Mouse (Mus musculus): Measurements from ENCODE around the gene Fam186a.
A peak's percentile ranks its signal among the peaks of the same experiment; 100 is the strongest.
"Not testable (repeated sequence)": the region's sequence is repeated elsewhere in the genome, so short reads cannot be mapped to it uniquely, and the experiment has no call there.

The Fam186a gene

DNA sequence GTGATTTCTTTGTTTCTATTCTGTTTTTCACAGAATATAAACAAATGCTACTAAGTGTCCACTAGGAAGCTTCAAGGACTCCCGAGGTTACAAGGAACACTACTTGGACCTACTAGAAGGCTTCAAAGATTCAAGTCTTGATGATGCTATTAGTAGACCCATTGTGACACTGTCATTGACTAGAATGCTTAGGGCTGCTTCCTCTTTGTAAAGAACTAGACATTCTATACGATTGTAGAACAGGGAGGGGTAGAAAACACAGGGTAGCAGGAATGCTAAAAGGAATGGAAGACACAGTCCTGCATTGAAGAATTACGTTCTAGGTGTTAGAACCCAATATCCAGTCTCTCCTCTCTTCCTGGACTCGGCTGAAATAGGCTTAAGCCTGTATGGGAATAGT lies at the start of gene Fam186a:
Gene Fam186a, minus strand, starts transcription at position 101 of the 400 bp plus-strand sequence.
- DNase-seq (ENCODE audit: low read depth, low spot score): no peak
- no peaks in the 10 kb centered on the region for H3K27me3 ChIP-seq (ENCODE audit: control insufficient read depth, insufficient read depth, low read length, poor library complexity, severe bottlenecking)
- no peaks in the 10 kb centered on the region for H3K36me3 ChIP-seq (ENCODE audit: control insufficient read depth, insufficient read depth, low read length, poor library complexity, severe bottlenecking)

DNA sequence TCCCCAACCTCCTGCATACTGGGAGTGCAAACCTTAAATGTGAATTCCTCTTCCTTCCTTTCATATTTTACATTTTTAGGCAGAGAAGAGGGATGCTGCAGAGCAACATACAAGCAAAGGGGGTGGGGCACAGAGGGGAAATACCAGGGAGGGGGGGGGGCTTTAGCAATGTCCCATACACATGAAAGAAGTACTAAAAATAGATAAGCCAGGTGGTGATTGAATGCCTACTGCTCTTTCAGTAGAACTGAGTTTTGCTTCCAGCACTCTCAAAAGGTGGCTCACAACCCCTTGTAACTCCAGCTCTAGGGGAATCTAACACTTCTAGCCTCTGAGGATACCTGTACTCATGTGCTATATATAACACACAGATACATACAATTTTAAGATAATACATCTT lies 39.3 kb upstream of the Fam186a start:
- no peaks in the 10 kb centered on the region for H3K27me3 ChIP-seq (ENCODE audit: control insufficient read depth, insufficient read depth, low read length, poor library complexity, severe bottlenecking)
- DNase-seq (ENCODE audit: low read depth, low spot score): no peak
- H3K36me3 ChIP-seq (ENCODE audit: control insufficient read depth, insufficient read depth, low read length, poor library complexity, severe bottlenecking): peaks cover 18% of the 10 kb centered on the region

DNA sequence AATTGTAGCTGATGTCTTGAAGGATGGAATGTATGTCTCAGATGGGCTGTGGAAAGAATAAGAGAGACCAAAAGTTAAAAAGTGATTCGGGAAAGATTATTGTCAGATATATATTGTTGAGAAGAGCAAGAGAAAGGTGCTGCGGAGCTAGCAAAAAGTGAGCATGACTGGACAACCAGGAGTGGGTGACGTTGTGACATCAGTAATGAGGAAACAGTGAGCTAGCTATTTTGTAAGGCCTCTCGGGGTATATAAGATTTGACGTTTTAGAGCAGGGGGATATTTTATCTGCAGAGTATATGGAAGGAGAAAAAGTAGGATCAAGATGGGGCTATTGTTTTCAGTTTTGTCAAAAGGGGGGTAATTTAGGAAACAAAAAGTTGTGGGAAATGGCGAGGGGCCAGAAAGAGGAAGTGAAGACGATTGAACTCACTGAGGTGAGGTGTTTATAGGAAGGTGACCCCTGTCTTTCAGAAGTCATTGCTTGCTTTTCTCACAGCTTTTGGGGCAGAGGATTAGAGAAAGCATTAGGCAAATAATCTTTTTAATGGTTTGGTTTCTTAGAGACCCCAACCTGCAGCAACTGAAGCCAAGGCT lies 37.9 kb upstream of the Fam186a start:
- H3K36me3 ChIP-seq (ENCODE audit: control insufficient read depth, insufficient read depth, low read length, poor library complexity, severe bottlenecking): peaks cover 17% of the 10 kb centered on the region; the same call in 1 of the 2 replicates
- H3K27me3 ChIP-seq (ENCODE audit: control insufficient read depth, insufficient read depth, low read length, poor library complexity, severe bottlenecking): no peaks in the 10 kb centered on the region
- peak; percentile 49 for DNase-seq (ENCODE audit: low read depth, low spot score)

DNA sequence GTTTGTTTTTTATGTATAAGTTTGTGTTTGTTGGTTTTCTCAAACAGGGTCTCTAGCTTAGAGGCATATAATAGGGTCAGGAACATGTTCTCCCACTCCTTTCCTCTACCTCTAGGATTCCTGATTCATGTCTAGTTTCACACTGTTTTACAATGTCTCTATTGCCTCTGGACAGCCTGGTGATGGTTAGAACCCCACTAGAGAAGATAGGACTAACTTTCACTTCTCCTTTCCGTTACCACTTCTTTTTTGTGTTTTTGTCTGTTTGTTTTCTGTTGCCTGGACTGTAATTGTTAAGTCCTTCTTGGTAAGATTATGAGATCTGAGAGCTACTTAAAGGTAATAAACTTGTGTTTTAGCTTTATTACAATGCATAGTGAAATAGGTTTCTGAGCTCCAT lies 32.5 kb upstream of the Fam186a start:
- Histone ChIP-seq H3K36me3 (ENCODE audit: control insufficient read depth, insufficient read depth, low read length, poor library complexity, severe bottlenecking) (peaks cover 14% of the 10 kb centered on the region; the same call in 1 of the 2 replicates), H3K27me3 (ENCODE audit: control insufficient read depth, insufficient read depth, low read length, poor library complexity, severe bottlenecking) (no peaks in the 10 kb centered on the region)
- DNase-seq (ENCODE audit: low read depth, low spot score): peak; percentile 70

DNA sequence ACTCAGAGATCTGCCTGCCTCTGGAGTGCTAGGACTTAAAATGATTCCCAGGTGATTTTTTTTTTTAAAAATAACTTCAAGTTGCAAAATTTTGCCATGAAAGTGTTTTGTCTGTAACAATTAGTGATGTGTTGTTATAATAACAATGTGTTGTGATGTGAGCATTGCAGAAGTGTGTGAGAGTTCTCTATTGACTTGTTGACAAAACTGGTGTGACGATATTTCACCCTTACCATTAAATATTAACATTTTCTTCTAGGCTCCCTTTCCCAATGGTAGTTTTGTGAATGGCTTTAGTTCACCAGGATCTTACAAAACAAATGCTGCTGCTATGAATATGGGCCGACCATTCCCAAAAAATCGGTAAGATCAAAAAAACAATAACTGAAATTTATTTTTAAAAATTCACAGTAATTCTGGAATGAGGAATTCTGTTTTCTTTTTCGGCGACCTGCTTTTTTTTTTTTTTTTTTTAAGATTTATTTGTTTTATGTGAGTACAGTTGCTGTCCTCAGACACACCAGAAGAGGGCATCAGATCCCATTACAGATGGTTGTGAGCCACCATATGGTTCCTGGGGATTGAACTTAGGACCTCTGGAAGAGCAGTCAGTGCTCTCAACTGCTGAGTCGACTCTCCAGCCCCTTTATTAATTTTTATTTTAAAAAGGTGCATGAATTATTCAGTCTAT lies 30.4 kb upstream of the Fam186a start:
- DNase-seq (ENCODE audit: low read depth, low spot score): no peak
- Histone ChIP-seq H3K36me3 (ENCODE audit: control insufficient read depth, insufficient read depth, low read length, poor library complexity, severe bottlenecking) (peaks cover 9% of the 10 kb centered on the region; the same call in 1 of the 2 replicates), H3K27me3 (ENCODE audit: control insufficient read depth, insufficient read depth, low read length, poor library complexity, severe bottlenecking) (no peaks in the 10 kb centered on the region)

DNA sequence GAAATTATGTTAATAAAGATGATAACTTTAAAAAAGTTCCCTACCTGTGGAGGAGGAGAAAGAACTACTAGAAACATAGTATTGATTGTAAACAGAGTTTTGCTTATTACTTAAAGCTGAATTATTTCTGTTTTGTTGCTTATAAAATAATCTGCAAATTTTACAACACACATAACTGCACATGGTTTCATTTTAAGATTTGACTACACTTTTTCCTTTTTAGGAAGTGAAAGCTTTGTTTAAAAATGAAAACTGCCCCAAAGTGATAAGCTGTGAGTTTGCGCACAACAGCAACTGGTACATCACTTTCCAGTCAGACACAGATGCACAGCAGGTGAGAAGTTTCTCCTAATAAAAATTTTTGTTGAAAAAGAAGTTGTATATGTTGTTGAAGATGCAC lies 26.2 kb upstream of the Fam186a start:
- peaks cover 5% of the 10 kb centered on the region for H3K36me3 ChIP-seq (ENCODE audit: control insufficient read depth, insufficient read depth, low read length, poor library complexity, severe bottlenecking)
- no peaks in the 10 kb centered on the region for H3K27me3 ChIP-seq (ENCODE audit: control insufficient read depth, insufficient read depth, low read length, poor library complexity, severe bottlenecking)
- DNase-seq (ENCODE audit: low read depth, low spot score): no peak

- no peak for DNase-seq (ENCODE audit: low read depth, low spot score)
- H3K36me3 ChIP-seq (ENCODE audit: control insufficient read depth, insufficient read depth, low read length, poor library complexity, severe bottlenecking): no peaks in the 10 kb centered on the region
- no peaks in the 10 kb centered on the region for H3K27me3 ChIP-seq (ENCODE audit: control insufficient read depth, insufficient read depth, low read length, poor library complexity, severe bottlenecking)
These were observed 12.9 kb upstream of the Fam186a start for GRCm38 (mm10) chr15:99979715-99980114.

DNA sequence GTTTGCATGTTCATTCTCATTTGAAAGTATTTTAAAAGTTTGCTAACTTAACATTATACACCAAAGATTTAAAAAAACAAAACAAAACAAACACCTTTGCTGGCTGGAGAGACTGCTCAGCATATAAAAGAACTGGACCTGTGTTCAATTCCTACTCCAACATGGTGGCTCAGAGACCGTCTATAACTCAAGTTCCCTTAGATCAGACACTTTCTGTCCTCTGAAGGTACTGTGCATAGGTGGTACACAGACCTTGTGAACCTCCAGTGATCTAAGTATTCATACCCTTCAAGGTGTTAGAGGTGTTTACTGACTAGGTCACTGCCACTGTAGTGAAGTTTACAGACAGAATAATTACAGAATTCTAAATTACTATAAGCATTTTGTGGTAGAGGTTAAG lies 12.4 kb upstream of the Fam186a start:
- H3K36me3 ChIP-seq (ENCODE audit: control insufficient read depth, insufficient read depth, low read length, poor library complexity, severe bottlenecking): no peaks in the 10 kb centered on the region
- H3K27me3 ChIP-seq (ENCODE audit: control insufficient read depth, insufficient read depth, low read length, poor library complexity, severe bottlenecking): no peaks in the 10 kb centered on the region
- no peak for DNase-seq (ENCODE audit: low read depth, low spot score)

- not testable (repeated sequence) for H3K27me3 ChIP-seq (ENCODE audit: control insufficient read depth, insufficient read depth, low read length, poor library complexity, severe bottlenecking); DNase-seq (ENCODE audit: low read depth, low spot score); H3K36me3 ChIP-seq (ENCODE audit: control insufficient read depth, insufficient read depth, low read length, poor library complexity, severe bottlenecking)
These were observed 9.3 kb upstream of the Fam186a start for GRCm38 (mm10) chr15:99976121-99976520.

GRCm38 (mm10) chr15:99974476-99975220 lies 7.8 kb upstream of the Fam186a start:
- no peak for DNase-seq (ENCODE audit: low read depth, low spot score)
- H3K27me3 ChIP-seq (ENCODE audit: control insufficient read depth, insufficient read depth, low read length, poor library complexity, severe bottlenecking): no peaks in the 10 kb centered on the region
- H3K36me3 ChIP-seq (ENCODE audit: control insufficient read depth, insufficient read depth, low read length, poor library complexity, severe bottlenecking): no peaks in the 10 kb centered on the region

DNA sequence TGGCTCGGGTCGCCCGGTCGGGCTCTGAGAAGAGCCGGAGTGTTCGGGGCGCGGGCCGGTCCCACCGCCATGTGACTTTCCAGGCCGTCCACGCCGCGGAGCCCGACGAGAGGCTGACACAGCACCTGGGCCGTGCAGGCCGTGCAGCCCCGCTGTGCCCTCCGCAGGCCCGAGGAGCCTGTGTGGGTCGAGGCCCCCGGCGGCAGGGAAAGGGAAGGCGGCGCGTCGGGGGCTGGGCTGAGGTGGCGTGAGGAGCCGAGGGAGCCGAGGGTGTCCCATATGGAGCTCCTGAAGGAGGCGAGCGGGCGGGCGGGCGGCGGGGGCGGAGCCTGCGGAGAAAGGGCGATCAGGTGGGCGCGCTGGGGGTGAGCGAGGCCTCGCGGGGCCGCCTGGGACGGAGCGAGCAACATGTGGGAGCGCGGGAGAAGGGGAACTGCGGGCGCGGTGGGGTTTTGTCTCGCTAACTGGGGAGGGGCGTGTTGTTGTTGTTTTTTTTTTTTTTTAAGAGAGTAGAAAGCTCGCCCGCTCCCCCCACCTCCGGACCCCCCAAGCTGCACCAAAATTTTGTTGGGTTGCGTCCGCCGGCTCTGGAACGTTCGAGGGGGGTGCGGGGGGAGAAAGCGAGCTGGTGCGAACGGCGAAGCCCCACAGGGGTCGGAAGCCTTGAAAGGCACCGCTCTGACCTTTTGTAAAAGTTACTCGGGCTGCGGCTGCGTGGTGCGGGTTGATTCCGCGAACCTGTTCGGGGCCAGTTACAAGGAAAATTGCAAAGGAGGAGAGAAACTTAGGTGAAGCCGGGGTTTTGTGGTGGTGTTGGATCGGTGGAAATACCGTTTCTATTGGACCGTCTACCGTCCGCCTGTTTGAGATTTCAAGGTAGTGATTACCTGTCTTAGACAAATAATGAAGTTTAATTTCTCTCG lies 6.4 kb upstream of the Fam186a start:
- peak; percentile 31 for DNase-seq (ENCODE audit: low read depth, low spot score)
- H3K36me3 ChIP-seq (ENCODE audit: control insufficient read depth, insufficient read depth, low read length, poor library complexity, severe bottlenecking): no peaks in the 10 kb centered on the region
- no peaks in the 10 kb centered on the region for H3K27me3 ChIP-seq (ENCODE audit: control insufficient read depth, insufficient read depth, low read length, poor library complexity, severe bottlenecking)

DNA sequence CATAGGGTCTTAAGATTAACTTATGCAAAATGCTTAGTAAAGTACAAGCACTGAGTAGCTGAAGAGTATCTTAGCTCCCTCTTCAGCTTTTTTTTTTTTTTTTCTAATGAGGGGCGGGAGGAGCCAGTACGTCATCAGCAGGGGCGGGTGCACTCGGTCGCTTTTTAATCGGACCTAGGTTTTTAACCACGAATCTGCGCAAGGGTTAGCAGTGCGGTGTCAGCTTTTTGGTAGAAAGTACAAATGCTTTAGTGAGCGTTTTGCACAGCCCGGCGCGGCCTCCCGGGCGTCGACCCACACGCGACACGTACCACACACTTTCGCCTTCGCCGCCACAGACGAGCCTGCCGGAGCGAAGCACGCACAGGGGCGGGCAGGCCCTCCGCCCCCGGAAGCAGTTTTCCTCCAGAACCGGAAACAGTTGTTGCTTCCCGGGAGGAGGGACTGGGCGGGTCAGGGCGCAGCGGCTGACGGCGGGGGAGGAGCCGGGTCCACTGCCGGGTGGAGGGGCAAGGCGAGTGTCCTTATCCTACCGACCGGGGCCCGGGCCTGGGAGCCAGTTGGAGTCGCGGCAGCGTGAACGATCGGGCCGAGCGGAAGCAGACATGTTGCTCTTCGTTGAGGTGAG lies 5.6 kb upstream of the Fam186a start:
- no peaks in the 10 kb centered on the region for H3K36me3 ChIP-seq (ENCODE audit: control insufficient read depth, insufficient read depth, low read length, poor library complexity, severe bottlenecking)
- peak; percentile 94 for DNase-seq (ENCODE audit: low read depth, low spot score)

DNA sequence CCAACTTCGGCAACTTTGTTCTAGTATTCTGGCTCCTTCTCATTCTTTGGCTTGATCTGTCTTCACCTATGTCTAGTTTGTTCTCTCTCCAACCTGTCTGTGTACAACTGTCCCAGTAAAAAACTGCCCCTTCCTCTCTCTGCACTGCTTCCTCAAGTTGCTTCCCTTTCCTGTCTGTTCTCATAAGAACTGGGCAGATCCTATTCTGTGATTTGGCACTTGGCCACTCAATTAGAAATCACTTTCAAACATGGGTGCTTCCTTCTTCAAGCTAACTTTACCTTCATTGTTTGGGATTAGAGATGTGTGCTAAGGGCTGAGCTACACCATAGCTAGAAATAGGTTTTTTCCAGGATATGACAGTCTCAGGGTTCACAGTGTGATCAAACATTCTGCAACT lies 3.7 kb upstream of the Fam186a start:
- DNase-seq (ENCODE audit: low read depth, low spot score): no peak
- Histone ChIP-seq H3K36me3 (ENCODE audit: control insufficient read depth, insufficient read depth, low read length, poor library complexity, severe bottlenecking) (no peaks in the 10 kb centered on the region), H3K27me3 (ENCODE audit: control insufficient read depth, insufficient read depth, low read length, poor library complexity, severe bottlenecking) (no peaks in the 10 kb centered on the region)

More for the DNA sequence above, 5.6 kb upstream of the Fam186a start:
- H3K27me3 ChIP-seq (ENCODE audit: control insufficient read depth, insufficient read depth, low read length, poor library complexity, severe bottlenecking): no peaks in the 10 kb centered on the region

GRCm38 (mm10) chr15:99969765-99970164 lies 2.9 kb upstream of the Fam186a start, which contains the start of gene Larp4:
Larp4 (plus strand) TSS chr15:99970065.
- H3K27me3 ChIP-seq (ENCODE audit: control insufficient read depth, insufficient read depth, low read length, poor library complexity, severe bottlenecking); DNase-seq (ENCODE audit: low read depth, low spot score); H3K36me3 ChIP-seq (ENCODE audit: control insufficient read depth, insufficient read depth, low read length, poor library complexity, severe bottlenecking): not testable (repeated sequence)
